Mouse (Mus musculus) testis, adult 2 months (tissue): Measurements from ENCODE around the gene Slc33a1.

Experiments used
- CTCF ChIP-seq: fragments of 200-500 bp; IDR thresholded peaks from 2 replicates; pipeline ENCODE4 v1.5.1; 2012; ENCODE audit warnings: low read depth, mild to moderate bottlenecking, inconsistent platforms, low read length, moderate library complexity; ENCODE audit not compliant: control insufficient read depth, insufficient read depth, insufficient replicate concordance
- POLR2A ChIP-seq: fragments of 200-500 bp; IDR thresholded peaks from 2 replicates; pipeline ENCODE4 v1.6.1; 2012; ENCODE audit warnings: low read depth, mild to moderate bottlenecking, inconsistent platforms, low read length, moderate library complexity; ENCODE audit not compliant: control insufficient read depth

DNA sequence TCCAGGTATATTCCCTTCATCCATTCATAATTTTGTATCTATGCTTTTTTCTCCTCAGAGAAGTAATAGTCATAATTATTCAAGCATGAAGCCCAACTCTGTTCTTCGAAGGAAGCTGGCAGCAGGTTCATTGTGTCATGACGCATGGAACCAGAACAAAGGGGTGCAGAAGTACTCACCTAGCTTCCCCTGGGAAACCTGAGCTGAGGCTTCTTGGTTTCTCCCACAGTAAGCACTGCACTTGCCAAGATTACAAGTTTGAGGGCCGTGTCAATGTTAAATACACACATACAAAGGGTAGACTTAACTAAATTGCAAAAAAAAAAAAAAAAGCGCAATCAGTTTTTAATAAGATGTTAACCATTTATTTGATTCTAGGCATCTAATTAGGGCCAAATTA lies 68.3 kb downstream of the Slc33a1 start:
- TF ChIP-seq POLR2A, result no peak
- no peak for TF ChIP-seq CTCF
